Mouse (Mus musculus) inflammation-experienced regulatory T-cells, adult 6 months (primary cell): Measurements from ENCODE around the gene Gm49333. TPM values are rescaled to one million over a fixed set of nuclear protein-coding genes. Genes with fewer than 3 reads are reported as not detected.

ENCODE experiments used
- ATAC-seq: one replicate; pipeline ENCODE4 v1.8.0; 2017
- polyA plus RNA-seq, 3 experiments: library from polyadenylated mRNA; unstranded; fragments of 100-300 nt; shearing (Covaris generic); gene quantifications; one replicate each; pipeline ENCODE4 v1.2.1; 2017

Gm49333 gene
- polyA plus RNA-seq = not detected

DNA sequence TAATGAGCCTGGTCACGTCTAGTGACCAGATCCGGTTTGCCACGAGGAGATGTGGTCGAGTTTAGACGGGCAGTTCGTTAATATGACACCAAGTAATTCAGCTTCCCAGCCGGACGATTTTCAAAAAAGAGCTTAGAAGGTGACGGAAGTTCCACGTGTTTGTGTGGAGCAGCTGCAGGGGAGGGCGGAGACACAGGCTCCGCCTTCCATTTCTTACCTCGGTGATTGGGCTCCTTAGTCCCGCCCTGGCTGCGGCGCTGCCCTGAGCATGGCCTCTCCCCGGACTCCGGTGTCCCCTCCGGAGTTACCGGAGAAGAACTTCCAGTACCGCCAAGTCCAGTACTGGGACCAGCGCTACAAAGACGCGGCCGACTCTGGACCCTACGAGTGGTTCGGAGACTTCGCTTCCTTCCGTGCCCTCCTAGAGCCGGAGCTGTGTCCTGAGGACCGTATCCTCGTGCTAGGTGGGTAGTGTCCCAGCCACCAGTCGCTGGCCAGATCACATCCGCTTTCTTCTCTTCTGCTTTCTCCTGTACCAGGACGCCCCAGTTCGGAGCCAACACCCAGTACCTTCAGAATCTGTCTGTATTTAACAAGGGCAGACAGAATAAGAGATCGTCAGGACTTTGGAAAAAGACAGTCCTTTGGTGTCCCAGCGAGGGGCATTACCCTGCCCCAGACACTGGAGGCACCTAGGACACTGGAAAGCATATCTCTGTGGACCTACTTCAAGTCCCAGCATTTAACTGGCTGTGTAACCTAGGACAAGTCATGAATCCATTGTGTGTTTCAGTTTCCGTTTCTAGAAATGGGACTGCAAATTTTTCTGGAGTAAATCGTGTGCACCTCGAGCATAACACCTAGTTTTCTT is at the start of gene Gm49333, which contains the start of the genes Eef1akmt4 and Alg3:
Gm49333 (plus strand) TSS at position 254 of the 871 bp plus-strand sequence.
Eef1akmt4 (plus strand) TSS at position 237 of the 871 bp plus-strand sequence.
Alg3 (minus strand) TSS at position 379 of the 871 bp plus-strand sequence.
- ATAC-seq = peak; percentile 96

DNA sequence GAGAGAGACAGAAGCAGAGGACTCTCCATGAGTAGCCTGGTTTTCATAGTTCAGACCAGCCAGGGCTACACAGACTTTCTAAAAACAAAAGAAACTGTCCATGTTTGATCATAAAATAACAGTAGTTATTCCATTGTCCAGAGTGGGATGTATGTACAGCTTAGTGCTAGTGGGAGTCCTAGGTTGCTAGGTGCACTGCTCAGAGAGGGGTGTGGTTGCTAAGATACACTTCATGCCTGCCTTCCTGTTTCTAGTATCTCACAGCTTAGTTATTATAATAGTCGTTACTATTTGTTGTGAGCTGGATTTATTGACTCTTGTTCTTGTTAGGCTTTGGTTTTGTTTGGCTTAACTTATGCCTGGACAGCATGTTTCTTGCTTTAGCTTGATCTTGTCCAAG is 46.3 kb upstream of the Gm49333 start:
- ATAC-seq = no peak

DNA sequence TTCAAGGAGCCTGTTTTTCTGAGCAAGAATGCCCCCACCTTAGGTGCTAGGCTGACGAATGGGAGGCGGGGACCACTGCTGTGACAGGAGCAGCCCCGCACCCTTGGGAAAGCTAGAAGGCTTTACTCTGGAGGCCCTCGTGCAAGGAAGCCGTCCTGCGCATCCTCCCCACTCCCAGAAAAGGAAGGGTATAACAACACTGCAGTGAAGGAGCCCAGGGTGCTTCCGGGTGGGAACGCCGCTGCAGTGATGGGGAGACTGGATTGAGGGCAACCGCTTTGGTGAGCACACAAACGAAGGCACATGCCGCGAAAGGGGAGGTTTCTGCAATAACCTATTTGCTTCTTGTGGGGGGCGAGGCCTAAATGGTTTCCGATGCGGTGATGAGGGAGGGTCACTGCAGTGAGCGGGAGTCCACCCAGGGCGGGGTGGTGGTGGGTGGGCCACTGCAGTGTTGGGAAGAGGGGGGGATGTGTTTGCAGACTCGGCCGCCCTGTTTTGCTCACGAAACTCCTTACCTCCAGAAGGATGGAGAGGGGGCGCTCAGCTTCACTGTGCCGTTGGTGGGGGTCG is 22.0 kb upstream of the Gm49333 start, which contains the start of gene Vwa5b2:
Vwa5b2 (plus strand) TSS at position 106 of the 573 bp plus-strand sequence.
- no peak for ATAC-seq

DNA sequence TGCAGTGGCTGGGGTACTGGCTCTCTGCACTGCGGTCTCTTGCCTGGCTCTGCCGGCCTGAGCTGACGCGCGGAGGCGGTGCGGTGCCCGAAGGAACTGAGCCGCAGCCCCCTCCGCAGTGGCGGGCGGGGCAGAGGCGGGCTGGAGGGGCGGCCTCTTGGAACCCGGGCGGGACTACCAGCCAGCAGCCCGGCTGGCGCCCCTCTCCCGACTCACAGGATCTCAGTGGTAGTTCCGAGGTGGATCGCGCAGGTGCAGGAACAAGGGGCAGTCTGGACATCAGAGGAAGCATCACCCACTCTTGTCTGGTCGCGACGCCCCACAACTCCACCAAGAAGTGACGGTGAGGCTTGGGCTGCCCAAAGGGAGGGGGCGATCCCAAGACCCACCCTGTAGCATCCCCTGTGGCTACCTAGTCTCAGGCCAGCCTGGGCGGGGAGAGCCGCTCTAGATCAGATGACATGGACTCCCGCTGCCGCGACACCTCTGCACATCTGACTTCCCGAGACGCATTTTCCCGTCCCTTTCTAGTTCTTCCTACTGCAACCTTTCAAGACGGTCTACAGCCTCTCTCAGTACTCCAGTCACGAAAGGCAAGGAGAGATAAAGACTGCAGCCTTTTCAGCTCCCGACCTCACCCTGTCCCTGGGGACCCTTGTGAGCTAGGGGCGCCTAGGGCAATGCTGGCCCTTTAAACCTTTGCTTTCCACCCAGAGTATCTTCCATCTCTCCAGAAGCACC is 21.3 kb upstream of the Gm49333 start:
- no peak for ATAC-seq

DNA sequence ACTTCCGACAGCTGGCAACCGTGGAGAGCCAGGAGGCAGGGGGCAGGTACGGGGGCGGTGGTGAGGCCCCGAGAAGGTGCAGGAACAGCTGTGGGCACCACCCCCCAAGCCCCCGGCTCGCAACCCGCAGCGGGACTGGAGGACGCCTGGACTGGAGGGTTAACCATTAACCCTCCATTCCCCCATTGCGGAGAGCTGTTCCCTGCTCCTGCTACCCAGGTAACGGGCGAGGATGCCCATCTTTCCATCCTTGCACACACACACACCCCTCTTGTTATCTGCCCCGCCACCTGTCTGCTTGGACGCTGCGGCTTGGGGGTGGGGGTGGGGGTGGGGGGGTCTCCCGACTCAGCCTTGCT is 20.8 kb upstream of the Gm49333 start:
- no peak for ATAC-seq

DNA sequence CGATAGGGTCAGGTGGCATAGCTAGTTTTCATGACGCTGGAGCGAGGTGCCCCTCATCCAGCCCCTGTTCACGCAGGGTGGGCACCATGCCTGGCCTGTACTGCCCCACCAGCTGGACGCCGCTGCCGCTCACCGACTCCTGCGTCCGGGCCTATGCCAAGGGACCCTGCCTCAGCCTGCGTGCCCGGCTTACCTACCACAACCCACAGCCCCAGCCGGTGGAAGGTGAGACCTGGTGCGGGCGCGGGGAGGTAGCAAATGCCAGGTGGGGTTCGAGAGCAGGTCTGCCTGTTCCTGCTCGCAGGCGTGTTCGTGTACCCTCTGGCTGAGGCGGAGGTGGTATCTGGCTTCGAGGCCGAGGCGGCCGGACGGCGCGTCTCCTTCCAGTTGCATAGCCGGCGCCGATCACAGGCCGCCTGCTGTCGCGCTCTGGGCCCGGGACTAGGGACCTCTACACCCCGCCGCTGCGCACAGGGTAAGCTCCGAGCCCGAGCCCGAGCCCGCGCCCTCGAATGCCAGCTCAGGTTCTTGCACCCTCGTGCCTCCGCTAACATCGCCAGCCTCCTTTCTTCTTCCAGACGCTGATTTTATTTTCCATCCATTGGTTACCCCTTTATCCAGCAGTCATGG is 20.2 kb upstream of the Gm49333 start:
- no peak for ATAC-seq

DNA sequence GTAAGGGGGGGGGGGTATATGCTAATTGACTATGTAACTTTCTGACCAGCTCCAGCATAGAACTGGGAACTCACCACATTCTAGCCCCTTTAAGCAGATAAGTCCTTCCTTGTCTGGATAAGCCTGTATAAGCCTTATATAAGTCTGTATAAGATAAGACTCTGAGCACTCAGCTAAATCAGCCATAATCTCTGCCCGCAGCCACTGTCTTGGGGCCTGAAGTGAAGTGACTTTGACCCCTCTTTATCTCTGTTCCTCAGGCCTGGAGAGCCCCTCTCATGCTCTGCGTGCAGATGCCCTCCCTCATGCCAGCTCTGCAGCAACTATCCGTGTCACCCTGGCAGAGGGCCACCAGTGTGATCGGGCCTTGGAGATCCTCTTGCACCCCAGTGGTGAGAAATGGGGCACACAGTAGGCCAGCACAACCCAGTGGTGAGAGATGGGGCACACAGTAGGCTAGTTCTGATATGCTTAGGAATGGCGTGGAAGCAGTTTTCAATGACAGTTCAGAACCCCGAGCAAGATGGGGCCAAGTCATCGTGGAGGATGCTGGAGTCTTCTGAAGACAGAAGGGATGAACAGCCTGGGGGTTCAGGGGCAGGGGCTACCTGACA is 16.2 kb upstream of the Gm49333 start:
- ATAC-seq = no peak

DNA sequence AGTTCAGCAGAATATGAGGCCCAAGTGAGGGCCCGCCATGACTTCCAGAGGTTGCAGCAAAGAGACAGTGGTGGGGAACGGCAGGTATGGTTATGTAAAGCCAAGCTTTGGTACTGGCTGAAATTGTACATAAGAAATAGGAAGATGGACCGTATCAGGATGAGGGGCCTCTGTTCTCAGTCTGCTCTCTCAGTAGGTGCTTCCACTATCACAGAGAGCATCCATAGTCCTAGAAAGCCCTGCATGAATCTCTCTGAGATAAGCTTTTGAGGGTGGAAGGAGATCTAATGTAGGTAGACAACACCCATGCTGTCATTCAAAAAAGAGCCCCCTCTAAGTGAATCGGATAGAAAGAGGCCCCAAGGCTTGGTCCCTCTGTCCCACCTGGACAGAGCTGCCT is 15.7 kb upstream of the Gm49333 start:
- ATAC-seq = no peak

DNA sequence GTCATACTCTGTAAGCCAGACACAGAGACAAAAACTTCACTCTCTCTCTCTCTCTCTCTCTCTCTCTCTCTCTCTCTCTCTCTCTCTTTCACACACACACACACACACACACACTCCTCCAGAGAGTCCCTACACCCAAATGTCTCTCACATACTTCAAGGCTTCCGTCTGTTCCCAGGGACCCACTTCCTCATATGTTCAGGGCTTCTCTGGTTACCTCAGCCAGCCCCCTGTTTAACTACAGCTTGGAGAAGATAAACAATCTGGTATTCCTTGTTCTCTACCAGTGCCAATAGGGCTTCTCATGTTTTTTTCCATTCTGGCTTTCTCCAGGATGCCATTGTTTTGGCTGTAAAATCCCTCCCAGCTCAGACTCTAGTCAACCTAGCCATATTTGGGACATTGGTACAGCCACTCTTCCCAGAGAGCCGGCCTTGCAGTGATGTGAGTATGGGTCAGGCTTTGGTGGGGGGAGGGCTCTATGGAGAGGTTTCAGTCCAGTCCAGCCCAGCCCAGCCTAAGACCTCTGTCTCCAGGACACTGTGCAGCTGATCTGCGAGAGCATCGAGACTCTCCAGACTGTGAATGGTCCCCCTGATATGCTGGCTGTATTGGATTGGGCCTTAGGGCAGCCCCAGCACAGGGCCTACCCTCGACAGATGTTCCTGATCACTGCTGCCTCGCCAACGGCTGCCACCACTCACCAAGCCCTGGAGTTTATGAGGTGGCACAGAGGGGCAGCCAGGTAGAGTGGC is 14.5 kb upstream of the Gm49333 start:
- ATAC-seq = no peak

DNA sequence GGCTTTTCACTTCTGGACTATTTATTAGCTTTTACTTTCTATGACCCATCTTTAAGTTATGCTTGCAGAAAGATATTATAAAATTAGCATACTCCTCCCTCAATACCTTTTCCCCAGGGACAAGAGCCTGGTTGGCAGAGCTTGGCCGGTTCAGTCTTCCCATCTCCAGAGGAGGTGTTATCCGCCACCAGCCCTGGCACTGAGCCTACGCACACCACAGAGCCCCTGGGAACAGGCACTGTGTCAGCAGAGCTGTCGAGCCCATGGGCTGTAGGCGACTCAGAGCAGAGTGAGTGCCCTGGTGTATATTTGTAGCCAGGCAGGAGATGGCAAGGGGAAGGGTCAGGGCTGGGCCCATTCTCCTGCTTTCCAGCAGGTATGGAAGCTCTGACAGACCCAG is 10.9 kb upstream of the Gm49333 start:
- no peak for ATAC-seq

DNA sequence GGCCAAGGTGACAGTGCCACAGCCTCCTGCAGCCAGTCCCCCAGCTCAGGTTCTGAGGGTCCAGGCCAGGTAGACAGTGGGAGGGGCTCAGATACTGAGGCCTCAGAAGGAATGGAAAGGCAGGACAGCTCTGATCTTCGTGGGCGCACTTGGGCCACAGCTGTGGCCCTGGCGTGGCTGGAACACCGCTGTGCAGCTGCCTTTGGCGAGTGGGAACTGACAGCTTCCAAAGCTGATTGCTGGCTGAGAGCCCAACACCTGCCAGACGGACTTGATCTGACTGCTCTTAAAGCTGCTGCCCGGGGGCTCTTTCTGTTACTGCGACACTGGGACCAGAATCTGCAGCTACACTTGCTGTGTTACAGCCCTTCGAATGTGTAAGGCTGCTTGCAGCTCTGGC is 6.7 kb upstream of the Gm49333 start:
- no peak for ATAC-seq

DNA sequence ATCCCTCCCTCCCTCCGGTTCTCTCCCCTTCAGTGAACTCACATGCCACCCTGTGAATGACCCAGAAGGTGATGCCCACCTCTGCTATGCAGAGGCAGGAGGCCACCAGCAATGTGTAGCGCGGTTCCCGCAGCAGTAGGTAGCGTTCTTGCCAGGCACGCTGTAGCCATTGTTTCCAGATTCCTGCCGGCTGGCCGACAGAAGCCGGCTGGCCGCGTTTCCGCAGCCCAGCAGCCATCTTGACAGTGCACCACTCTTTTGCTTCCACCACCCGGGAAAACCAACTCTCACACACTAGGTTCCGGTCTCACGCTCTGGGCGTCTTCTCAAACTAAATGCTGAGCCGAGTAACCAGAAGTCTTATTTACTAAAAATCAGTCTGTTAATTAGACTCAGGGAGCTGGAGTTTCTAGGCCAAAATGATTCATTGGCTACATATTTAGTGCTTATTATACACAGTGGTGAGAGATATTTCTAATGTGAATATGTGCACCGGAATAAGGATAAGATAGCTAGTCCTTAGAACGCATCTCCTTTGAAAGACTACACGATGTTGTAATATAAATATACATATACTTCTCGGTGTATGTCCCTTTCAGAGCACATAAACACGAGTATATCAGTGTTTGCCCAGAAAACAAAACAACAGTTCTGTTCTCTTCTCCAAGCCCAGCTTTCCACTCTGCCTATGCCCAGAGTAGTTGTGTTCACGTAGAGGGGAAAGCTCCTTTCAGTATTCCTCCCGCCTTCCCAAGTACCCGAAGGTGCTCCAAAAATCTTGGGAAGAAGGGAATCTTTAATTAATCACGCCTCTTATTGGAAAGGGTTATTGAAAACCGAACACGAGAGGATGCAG is 681 bp upstream of the Gm49333 start:
- ATAC-seq = peak; percentile 66

DNA sequence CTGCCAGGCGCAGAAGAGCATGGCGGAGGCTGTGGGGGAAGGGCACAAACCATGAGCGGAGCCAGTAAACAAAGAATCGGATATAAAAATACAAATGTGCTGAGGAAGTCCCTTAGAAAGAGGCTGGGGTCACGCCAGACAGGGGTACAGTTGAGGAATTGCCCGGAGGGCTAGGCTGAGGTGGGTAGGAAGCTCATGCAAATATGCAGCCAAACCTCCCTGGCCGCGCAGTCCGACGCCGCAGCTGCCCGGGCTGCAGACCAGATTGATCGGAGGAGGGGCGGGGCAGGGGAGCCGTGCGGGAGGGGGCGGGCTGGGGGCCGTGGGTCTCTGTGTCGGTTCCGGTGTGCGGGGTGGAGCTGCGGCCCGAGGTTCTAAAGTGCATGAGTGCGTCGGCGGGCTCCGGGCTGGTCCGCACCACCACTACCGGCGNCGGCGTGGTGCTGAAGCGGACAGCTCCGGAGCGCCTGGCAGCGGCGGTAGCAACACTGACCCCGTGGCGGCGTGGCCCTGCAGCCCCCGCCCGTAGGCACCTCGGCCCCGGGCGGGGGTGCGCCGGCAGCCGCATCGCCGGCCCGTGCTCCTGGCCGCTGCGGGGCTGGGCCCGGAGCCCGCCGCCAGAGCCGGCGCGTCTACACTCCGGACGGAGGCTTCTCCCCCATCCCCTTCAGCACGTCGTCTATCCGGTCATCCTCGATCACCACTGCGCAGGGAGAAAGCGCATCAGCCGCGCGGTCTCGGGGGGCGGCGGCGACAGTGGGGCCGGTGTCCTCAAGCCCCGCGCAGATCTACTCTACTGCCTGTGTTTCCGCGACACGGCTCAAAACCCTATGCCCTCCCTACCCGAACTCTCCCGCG is 8.4 kb downstream of the Gm49333 start:
- ATAC-seq = no peak

DNA sequence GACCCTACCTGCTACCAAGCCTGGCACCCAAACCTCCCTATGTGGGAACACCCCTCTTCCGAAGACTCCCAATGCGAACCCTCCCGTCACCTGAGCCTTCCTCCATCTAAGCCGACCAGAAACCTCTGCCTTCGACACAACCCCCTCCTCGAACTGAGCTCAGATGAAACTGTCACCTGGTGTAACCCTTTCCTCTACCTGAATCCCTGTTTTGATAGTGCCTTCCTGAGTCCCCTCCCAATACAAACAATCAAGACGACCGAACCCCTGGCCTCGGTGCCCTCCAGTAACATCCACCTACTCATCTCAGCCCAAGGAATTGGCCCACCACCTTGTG is 9.0 kb downstream of the Gm49333 start:
- no peak for ATAC-seq

DNA sequence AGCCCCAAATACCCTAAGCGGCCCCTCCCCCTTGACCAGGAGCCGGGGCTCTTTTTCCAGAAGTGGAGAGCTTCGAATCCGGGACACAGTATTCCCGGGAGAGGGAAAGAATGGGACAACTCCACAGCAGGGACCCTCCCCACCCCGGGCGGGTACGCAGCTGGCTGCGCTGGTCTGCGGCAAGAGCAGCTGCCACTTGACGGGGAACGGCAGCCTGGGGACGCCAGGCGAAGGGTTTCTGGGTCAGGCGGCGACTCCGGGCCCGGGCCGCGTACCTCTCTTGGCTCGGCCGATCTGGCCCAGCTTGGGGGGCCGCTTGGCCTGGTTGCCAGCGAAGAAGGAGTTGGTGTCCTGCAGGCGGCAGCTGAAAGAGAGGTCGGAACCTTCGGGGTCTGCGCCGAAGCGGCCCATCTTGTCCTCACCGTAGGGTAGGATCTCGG is 9.4 kb downstream of the Gm49333 start:
- peak; percentile 10 for ATAC-seq

DNA sequence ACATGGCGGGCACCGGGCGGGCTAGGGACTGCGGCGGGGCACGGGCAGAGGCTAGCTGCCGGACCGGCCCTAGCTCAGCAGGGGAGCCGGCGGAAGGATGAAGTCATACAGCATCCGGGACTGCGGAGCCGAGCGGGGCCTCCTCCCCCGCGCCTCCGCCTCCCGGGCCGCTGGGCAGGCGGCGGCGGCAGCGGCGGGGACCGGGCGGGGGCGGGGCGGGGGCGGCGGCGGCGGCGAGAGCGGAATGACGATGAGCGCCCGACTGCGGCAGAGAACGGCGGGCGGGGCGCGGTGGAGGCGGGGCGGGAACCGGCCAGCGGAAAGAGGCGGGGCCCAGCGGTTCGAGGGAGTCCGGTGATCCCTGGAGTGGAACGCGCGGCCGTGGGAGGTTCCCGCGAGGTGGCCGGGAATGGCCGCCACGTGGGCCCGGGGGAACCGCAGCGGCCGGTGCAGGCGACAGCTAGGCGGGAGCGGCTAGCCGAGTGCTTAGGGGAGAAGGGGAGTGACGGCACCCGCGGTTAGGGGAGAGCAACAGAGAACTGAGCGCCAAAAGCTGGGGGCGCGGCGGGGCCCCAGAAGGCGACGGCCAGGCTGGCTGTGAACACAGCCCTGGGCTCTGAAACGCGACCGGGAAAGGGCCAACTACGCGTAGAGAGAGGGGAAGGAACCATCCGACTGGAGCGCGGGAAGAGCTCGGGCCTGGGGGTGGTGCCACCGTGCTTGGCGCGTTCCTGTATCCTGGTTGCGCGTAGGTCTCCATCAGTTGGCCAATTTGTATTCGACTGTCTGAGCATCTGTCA is 10.0 kb downstream of the Gm49333 start, which contains the start of gene Camk2n2:
Camk2n2 (minus strand) TSS at position 97 of the 800 bp plus-strand sequence.
- peak; percentile 44 for ATAC-seq

DNA sequence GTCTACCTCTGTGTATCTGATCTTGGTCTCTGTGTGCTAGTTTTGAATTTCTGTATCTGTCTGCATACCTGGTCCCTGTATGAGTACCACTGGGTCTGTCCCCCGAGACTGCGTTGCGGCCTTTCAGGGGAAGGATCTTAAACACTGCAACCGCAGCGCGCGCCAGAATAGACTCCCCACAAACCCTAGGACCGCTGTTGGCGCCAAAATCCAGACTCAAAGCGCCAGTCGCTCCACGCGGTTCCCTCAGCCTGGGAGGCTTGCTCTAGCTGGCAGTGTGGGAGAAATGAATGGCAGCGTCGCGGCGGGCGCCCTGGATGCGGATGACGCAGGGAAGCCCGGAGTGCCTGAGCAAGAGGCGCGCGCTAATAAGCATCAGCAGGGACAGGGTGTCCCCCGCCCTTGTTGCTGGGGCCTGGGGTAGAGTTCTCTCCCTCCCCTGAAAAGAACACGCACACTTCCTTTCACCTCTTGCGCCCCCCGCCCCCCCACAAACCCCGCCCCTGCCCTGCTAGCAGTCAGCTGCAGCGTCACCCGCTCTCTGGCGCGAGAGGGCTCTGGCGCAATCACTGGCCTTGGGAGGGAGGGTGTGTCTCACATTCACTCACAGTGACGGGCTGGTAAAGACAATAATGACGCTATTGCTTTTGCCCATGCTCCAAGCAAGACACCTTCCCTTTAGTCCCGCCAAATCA is 10.7 kb downstream of the Gm49333 start:
- ATAC-seq = peak; percentile 11

DNA sequence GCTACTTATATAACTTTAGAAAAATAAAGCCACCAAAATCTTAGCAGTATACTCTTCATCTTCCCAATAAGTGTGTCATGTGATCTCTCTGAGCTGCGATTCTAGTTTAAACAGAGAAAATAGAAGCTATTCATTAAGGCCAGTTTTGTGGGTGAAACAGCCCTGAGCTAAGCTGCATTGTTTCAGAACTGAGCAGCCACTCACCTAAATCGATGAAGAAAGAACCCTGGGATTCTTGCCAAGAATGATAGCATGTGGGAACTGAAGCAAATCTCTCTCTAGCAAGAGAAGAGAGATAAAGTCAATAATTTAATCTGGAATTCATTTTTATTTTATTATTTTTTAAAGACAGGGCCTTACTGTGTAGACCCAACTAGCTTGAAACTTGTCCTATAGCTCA is 11.8 kb downstream of the Gm49333 start:
- ATAC-seq = no peak
